Mouse (Mus musculus): ENCODE results near the gene Sh2d4b.

Gene Sh2d4b

DNA sequence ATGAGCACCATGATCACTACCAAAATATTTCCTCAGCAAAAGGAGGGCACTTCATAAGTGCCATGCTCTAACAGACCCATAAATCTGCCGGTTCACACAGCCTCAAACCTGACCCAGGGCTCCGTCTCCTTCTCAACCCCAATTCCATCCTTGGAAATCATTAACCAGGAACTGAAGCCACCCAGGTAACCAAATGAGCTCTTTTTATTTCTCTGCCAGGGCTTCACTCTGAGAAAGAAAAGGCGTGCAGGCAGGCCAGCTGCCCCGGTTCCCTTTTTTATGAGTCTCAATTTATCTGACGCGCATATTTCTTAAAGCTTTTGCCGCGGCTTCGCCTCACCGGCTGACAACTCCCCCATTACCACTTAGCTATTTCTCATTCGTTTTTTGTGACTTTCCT lies 63.0 kb downstream of the Sh2d4b start:
- DNase-seq: no peak

DNA sequence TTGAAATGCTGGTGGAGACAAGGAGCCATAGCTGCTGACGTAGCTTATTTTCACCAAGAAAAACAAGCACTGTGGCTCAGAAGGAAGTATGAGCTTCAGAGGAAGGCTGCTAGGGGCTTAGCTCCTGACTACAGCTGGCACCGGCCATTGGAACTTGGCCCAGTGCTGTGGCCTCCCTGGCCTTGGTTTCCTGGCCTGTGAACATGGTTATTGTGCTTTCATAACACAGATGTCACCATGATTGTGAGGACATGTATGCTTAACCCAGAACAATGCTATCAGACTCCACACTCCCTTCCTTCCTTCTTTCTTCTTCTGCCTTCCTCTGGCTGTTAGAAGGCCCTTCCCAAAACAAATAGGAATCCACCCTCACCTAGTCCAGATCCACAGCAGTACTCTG lies 75.0 kb downstream of the Sh2d4b start:
- DNase-seq: no peak

DNA sequence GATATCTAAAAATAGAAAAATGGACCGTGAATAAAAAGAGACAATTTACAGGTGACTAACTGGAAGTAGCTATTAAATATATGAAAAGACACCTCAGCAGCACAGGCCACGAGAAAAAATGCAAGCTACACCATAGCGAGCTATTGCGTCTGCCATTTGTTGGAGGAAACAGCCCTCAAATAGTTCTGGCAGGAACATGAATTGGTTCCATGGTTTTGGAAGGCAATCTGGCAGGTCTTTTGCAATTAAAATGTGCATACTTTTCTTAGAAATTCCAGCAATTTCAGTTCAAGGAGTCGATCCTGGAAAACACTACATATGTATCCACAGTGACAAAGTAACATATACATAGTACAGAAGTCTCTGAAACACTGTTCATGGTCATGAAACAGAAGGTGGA lies 76.4 kb downstream of the Sh2d4b start:
- DNase-seq: no peak

DNA sequence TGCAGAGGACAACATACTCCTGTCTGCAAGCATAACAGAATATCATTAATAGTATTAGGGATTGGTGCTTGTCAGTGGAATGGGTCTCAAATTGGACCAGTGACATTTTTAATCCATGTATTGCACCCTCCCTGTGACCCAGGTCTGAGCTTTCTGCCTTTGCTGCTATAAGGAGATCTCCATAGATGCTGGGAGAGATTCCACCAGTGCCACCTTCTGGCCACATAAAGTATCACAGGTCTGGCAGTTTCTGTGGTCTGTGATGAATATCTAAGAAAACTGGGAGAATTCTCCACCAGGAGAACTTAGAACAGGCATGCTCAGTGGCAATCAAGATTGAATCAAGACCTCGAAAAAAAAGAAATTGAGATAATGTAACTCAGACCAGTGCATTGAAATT lies 101.5 kb downstream of the Sh2d4b start:
- peak; percentile 14 for DNase-seq

DNA sequence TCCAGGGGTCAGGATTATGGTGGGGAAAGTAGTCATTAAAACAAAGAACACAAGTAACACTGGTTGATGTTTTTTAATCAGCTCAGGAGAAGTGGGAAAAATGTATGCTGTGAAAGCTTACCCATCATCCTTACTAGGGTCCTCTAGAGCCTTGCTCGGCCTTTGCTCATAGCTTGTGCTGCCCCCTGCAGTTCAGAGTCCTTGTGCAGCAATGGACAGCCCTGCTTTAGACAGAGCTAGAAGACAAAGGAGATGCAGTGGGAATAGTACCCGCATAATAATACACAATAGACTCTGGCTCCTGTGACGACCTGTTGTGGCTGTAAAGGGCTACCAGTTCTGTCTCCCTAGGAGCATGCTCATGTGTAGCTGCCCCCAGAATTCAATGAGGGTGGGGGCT lies 104.0 kb downstream of the Sh2d4b start:
- DNase-seq: no peak

DNA sequence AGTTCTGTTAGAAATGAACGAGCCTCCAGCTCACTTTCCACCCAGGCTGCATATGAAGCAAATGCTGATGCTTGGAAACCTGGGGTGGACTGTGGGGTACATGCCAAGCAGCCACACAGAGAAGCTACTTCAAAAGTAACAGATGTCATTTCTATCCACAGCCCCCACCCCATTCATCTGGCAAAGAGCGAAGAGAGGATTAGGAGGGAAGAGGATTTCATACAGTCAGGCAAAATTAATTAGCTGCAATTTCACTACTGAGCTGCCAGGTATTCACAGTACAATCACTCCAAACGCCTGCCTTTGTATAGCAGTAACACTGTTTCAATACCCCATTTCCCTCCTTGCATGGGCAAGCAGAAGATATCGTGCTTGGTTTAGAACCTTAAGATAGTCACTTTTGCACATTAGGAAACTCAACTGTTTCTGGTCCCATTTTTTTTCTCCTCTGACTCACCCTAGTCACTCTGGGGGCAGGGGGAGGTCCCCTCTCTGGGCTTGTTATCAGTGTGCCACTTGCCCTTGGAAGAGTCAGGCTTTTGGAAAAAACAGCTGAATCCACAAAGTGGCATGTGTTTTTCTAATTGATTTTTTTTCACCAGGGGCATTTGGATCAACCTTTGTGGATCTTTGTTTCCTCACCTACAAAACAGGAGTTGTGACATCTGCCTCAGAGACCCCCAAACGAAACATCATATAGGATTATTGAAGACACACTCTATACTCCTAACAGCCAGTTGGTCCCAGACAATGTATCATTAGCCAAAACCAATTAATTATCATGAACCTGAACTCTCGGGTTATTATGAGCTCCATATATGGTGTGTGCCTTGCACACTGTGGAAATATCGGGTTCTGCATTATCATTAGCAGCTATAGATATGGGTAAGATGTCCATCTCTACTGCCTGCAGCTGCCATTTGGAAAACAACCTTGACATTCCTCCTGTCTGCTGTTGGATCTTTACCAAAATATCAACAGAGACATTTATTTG lies 123.7 kb downstream of the Sh2d4b start:
- DNase-seq: no peak
